Mouse (Mus musculus) erythroblast, embryonic 14.5 days (primary cell): ENCODE measurements around the gene Cldn2.

Source experiments
- GATA1 ChIP-seq: IDR thresholded peaks from 2 replicates; pipeline ENCODE4 v1.6.1; 2012; ENCODE audit warnings: low read length, inconsistent platforms, mixed read lengths
- TAL1 ChIP-seq: IDR thresholded peaks from 3 replicates; pipeline ENCODE4 v1.6.1; 2012; ENCODE audit warnings: low read length, inconsistent platforms, mixed read lengths

DNA sequence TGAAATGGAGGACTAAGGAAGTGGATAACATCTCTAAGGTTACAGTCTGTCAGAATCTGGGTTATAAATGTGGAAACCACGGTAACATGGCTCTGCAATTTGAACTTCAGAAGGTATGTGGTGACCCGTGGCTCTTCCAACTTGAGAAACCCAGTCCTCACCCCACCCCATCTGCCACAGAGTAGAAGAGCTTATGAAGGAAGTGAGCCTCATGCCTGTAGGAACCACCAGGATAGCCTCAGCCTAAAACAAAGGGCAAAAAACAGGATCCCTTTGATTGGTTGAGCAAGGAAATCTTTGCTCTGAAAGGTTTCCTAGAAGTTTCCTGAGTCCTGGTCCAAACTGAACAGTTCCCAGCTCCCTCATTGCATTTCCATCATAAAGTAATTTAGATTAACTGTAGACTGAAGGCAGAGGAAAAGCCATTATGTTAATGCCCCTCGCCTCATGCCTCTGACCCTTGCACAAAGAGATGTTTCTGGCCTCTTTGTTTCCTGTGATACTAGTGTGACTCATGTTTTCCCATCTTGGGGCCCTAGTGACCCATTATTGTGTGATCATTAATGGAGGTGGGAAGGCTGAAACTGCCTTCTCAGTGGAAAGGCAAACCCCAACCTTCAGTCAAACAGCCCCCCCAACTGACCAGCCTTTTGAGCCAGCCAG lies 12.1 kb downstream of the Cldn2 start:
- no peak for TF ChIP-seq TAL1
- no peak for TF ChIP-seq GATA1
